Mouse (Mus musculus): ENCODE measurements at regions not wholly inside any gene's neighbourhood (a gene's known extent, or its start where the extent isn't known, plus 50 kb on each side); places are given as distances from the start of the nearest gene placed in this dataset.

DNA sequence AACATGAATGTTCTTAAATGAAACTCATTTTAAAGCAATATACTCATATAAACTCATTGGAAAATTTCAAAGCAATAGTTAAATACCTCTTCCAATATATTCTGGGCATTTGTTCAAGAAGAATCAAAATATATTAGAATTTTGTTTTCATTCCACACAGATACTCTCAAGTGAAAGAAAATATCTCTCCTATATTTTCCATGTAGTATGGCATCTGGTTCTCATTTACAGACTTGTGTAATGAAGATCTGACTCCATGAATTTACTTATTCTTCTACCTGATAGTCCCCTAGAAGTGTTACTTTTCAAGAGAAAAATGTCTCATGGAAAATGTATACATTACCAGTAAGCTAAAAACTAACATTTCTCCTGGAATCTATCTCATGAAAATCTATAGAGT is 144.2 kb upstream of the Col5a2 start:
- no peaks in the 10 kb centered on the region for H3K36me3 ChIP-seq (ENCODE audit: control insufficient read depth, insufficient read depth, low read length, poor library complexity, severe bottlenecking)
- no peaks in the 10 kb centered on the region for H3K4me1 ChIP-seq (ENCODE audit: control insufficient read depth, insufficient read depth, low read length)
- no peaks in the 10 kb centered on the region for H3K27me3 ChIP-seq (ENCODE audit: control insufficient read depth, insufficient read depth, low read length, poor library complexity, severe bottlenecking)
- no peaks in the 10 kb centered on the region for H3K9me3 ChIP-seq (replicated peaks; ENCODE audit: control insufficient read depth, insufficient read depth, low read length, poor library complexity, severe bottlenecking)
- H3K9ac ChIP-seq (ENCODE audit: low read depth, poor library complexity, severe bottlenecking) = no peak overlapping the region
- TF ChIP-seq POLR2A (IDR thresholded peaks at IDR 0.05; ENCODE audit: insufficient read depth, low read length) (no peak), EP300 (IDR thresholded peaks at IDR 0.05; ENCODE audit: insufficient read depth, low read depth, low read length) (no peak), CTCF (IDR thresholded peaks at IDR 0.05; ENCODE audit: low read depth, low read length) (no peak)
- H3K27ac ChIP-seq (ENCODE audit: insufficient read depth, low read length) = no peak overlapping the region
- no peak overlapping the region for H3K4me3 ChIP-seq (ENCODE audit: low read depth, low read length)

DNA sequence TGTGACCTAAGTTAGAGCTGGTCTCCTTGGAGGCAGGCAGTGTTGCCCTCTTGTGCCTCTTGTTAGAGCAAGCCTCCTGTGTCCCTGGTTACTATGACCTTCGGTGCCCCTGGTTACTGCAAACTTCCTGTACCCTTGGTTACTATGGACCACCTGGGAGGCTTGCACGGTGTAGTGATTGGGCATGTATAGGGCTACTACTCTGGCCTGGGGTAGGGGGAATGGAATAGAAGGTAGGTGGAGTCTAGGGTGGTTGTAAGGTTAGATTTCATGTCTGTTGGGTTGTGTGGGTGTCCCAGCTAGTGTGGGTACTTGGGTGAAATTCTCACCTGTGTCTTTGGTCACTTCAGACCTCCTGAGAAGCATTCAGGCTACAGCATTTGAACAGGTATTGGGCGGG is 141.7 kb upstream of the Wdr75 start:
- Histone ChIP-seq H3K9me3 (replicated peaks; ENCODE audit: control insufficient read depth, insufficient read depth, low read length, poor library complexity, severe bottlenecking) (no peaks in the 10 kb centered on the region), H3K4me3 (ENCODE audit: low read depth, low read length) (no peak overlapping the region), H3K9ac (ENCODE audit: low read depth, poor library complexity, severe bottlenecking) (no peak overlapping the region), H3K27me3 (ENCODE audit: control insufficient read depth, insufficient read depth, low read length, poor library complexity, severe bottlenecking) (no peaks in the 10 kb centered on the region), H3K27ac (ENCODE audit: insufficient read depth, low read length) (no peak overlapping the region), H3K36me3 (ENCODE audit: control insufficient read depth, insufficient read depth, low read length, poor library complexity, severe bottlenecking) (no peaks in the 10 kb centered on the region), H3K4me1 (ENCODE audit: control insufficient read depth, insufficient read depth, low read length) (no peaks in the 10 kb centered on the region)
- TF ChIP-seq POLR2A (IDR thresholded peaks at IDR 0.05; ENCODE audit: insufficient read depth, low read length) = no peak
- no peak for TF ChIP-seq EP300 (IDR thresholded peaks at IDR 0.05; ENCODE audit: insufficient read depth, low read depth, low read length)

DNA sequence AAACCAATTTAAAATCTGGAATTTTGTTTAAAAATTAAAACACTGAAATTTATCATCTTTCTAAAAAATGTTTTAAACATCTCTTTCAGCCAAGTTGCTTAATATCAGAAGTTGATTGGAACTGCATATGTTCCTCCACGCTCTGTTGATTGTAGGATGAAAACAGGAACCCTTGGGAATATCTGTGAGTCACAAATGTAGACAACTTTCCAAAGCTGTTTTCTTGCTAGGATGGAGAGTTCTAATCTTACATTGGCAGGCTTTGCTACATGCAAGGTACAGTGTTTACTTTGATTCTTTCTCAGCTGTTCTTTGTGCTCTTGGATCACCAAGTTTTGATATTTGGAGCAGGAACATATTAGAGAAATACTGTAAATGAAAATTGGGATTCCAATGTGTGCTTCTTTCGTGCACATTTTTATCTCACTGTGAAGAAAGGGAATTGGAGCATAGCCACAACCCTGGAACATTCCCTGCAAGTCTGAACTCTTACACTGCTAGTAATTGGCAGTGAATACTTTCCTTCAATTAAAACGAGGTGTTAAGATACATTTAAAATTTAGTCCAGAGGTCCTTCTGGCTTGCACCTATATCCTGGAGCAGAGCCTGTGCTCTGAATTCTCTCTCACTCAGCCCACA is 131.0 kb upstream of the Wdr75 start:
- Histone ChIP-seq H3K4me1 (ENCODE audit: control insufficient read depth, insufficient read depth, low read length) (no peaks in the 10 kb centered on the region), H3K27me3 (ENCODE audit: control insufficient read depth, insufficient read depth, low read length, poor library complexity, severe bottlenecking) (no peaks in the 10 kb centered on the region), H3K9ac (ENCODE audit: low read depth, poor library complexity, severe bottlenecking) (no peak overlapping the region), H3K9me3 (replicated peaks; ENCODE audit: control insufficient read depth, insufficient read depth, low read length, poor library complexity, severe bottlenecking) (no peaks in the 10 kb centered on the region), H3K27ac (ENCODE audit: insufficient read depth, low read length) (no peak overlapping the region), H3K4me3 (ENCODE audit: low read depth, low read length) (no peak overlapping the region), H3K36me3 (ENCODE audit: control insufficient read depth, insufficient read depth, low read length, poor library complexity, severe bottlenecking) (no peaks in the 10 kb centered on the region)
- TF ChIP-seq EP300 (IDR thresholded peaks at IDR 0.05; ENCODE audit: insufficient read depth, low read depth, low read length) (no peak), CTCF (IDR thresholded peaks at IDR 0.05; ENCODE audit: low read depth, low read length) (no peak), POLR2A (IDR thresholded peaks at IDR 0.05; ENCODE audit: insufficient read depth, low read length) (no peak)

DNA sequence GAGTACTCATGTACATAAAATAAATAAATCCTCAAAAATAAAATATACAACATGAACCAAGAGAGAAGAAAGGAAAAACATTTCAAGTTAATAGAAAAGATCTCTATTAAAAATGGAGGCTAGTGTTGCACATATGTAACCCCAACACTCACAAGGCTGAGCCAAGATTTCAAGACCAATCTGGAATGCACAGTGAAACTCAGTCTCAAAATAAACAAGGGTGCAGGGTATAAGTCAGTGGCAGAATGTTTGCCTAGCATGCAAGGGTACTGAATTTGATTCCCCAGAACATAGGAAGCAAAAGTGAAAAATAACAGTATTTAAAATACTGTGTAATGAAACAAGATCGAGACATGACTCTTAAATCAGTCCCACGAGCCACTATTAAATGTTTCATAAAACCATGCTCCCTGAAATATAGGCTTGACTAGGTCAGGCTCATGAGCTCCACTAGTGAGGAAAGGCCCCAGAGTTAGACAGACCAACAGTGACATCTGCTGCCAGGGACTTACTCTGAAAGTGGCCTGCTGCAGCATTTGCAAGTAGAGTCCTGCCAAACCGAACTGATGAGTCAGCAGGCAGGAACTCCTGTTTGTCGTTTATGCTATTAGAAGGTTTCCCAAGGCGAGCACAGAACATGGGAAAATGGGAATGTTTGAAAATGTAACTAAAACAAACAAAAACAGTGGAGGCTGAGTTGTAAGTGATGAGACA is 122.4 kb upstream of the Wdr75 start:
- no peak overlapping the region for H3K9ac ChIP-seq (ENCODE audit: low read depth, poor library complexity, severe bottlenecking)
- no peaks in the 10 kb centered on the region for H3K27me3 ChIP-seq (ENCODE audit: control insufficient read depth, insufficient read depth, low read length, poor library complexity, severe bottlenecking)
- TF ChIP-seq EP300 (IDR thresholded peaks at IDR 0.05; ENCODE audit: insufficient read depth, low read depth, low read length) (no peak), POLR2A (IDR thresholded peaks at IDR 0.05; ENCODE audit: insufficient read depth, low read length) (no peak), CTCF (IDR thresholded peaks at IDR 0.05; ENCODE audit: low read depth, low read length) (peak; percentile 24)
- H3K27ac ChIP-seq (ENCODE audit: insufficient read depth, low read length) = no peak overlapping the region
- no peak overlapping the region for H3K4me3 ChIP-seq (ENCODE audit: low read depth, low read length)
- H3K9me3 ChIP-seq (replicated peaks; ENCODE audit: control insufficient read depth, insufficient read depth, low read length, poor library complexity, severe bottlenecking) = no peaks in the 10 kb centered on the region
- no peaks in the 10 kb centered on the region for H3K4me1 ChIP-seq (ENCODE audit: control insufficient read depth, insufficient read depth, low read length)
- H3K36me3 ChIP-seq (ENCODE audit: control insufficient read depth, insufficient read depth, low read length, poor library complexity, severe bottlenecking) = no peaks in the 10 kb centered on the region

DNA sequence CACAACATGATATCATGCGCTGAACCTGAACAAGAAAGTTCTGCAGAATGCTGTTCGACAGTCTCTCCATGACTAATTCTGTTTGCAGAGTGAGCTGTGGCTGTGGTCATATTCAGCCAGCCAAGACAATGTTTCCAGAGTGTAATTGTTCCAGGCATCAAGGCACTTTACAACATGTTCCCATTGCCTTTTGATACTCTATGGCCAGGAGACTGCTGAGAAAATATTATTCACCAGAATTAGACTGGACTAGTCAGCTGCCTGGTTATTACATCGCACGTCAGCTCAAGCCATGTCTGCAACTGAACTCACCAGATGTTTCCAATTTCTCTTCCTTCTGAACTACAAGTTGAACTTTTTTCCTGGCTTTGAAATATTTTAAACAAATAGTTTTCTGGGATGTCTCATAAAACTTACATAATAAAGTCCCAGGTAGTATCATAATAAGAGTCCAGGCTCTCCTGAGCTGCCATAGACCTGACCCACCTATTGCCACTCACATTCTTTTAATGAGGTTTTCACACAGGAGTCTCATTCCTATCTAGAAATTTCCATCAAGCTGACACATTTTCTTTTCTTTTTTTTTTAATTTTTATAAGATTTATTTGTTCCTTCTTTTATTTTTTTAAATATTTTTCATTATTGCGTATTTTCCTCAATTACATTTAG is 119.1 kb upstream of the Wdr75 start:
- H3K27ac ChIP-seq (ENCODE audit: insufficient read depth, low read length) = no peak overlapping the region
- no peak for TF ChIP-seq EP300 (IDR thresholded peaks at IDR 0.05; ENCODE audit: insufficient read depth, low read depth, low read length)
- no peak for TF ChIP-seq POLR2A (IDR thresholded peaks at IDR 0.05; ENCODE audit: insufficient read depth, low read length)
- no peak for TF ChIP-seq CTCF (IDR thresholded peaks at IDR 0.05; ENCODE audit: low read depth, low read length)
- no peaks in the 10 kb centered on the region for H3K27me3 ChIP-seq (ENCODE audit: control insufficient read depth, insufficient read depth, low read length, poor library complexity, severe bottlenecking)
- no peaks in the 10 kb centered on the region for H3K36me3 ChIP-seq (ENCODE audit: control insufficient read depth, insufficient read depth, low read length, poor library complexity, severe bottlenecking)
- no peaks in the 10 kb centered on the region for H3K4me1 ChIP-seq (ENCODE audit: control insufficient read depth, insufficient read depth, low read length)
- no peak overlapping the region for H3K9ac ChIP-seq (ENCODE audit: low read depth, poor library complexity, severe bottlenecking)
- H3K9me3 ChIP-seq (replicated peaks; ENCODE audit: control insufficient read depth, insufficient read depth, low read length, poor library complexity, severe bottlenecking) = no peaks in the 10 kb centered on the region
- no peak overlapping the region for H3K4me3 ChIP-seq (ENCODE audit: low read depth, low read length)
